Mouse (Mus musculus) embryonic facial prominence, embryonic 11.5 days (tissue): ENCODE measurements at regions not wholly inside any gene's neighbourhood (a gene's known extent, or its start where the extent isn't known, plus 50 kb on each side); places are given as distances from the start of the nearest gene placed in this dataset.

ENCODE experiments used
- ATAC-seq: fragments of 200-750 bp; cut with Nextera tagmentation; replicated peaks from 2 replicates; pipeline ENCODE4 v1.8.0; 2017; ENCODE audit warnings: low read depth; ENCODE audit not compliant: insufficient number of reproducible peaks, low FRiP score, low TSS enrichment
- DNase-seq: peaks from one replicate; pipeline ENCODE4 v3.0.0-alpha.2; 2015; ENCODE audit warnings: low spot score
- H3K27ac ChIP-seq: fragments of 300-500 bp; sonication (generic); replicated peaks from 2 replicates; pipeline ENCODE4 v1.5.1; 2014; ENCODE audit warnings: mild to moderate bottlenecking, low read depth, low read length, control low read depth
- H3K27me3 ChIP-seq: fragments of 300-500 bp; sonication (generic); 2 replicates; pipeline ENCODE4 v1.6.1; 2014; ENCODE audit warnings: mild to moderate bottlenecking, low read length, moderate library complexity, mixed read lengths; ENCODE audit not compliant: control insufficient read depth, insufficient read depth
- H3K36me3 ChIP-seq: fragments of 300-500 bp; sonication (generic); replicated peaks from 2 replicates; pipeline ENCODE4 v1.6.1; 2014; ENCODE audit warnings: low read depth, mild to moderate bottlenecking, low read length, moderate library complexity, mixed read lengths; ENCODE audit not compliant: control insufficient read depth, insufficient read depth
- H3K4me1 ChIP-seq: fragments of 300-500 bp; sonication (generic); 2 replicates; pipeline ENCODE4 v1.6.1; 2014; ENCODE audit warnings: low read length, mixed read lengths; ENCODE audit not compliant: control insufficient read depth, insufficient read depth
- H3K4me2 ChIP-seq: fragments of 300-500 bp; sonication (generic); 2 replicates; pipeline ENCODE4 v1.6.1; 2014; ENCODE audit warnings: low read depth, mild to moderate bottlenecking, control low read depth, low read length, moderate library complexity
- H3K4me3 ChIP-seq: fragments of 300-500 bp; sonication (generic); 2 replicates; pipeline ENCODE4 v1.5.1; 2014; ENCODE audit warnings: low read depth, low read length, control low read depth
- H3K9ac ChIP-seq: fragments of 300-500 bp; sonication (generic); replicated peaks from 2 replicates; pipeline ENCODE4 v1.6.1; 2014; ENCODE audit warnings: mild to moderate bottlenecking, control low read depth, low read length
- H3K9me3 ChIP-seq: fragments of 300-500 bp; sonication (generic); replicated peaks from 2 replicates; pipeline ENCODE4 v1.6.1; 2016; ENCODE audit warnings: mild to moderate bottlenecking, low read length, inconsistent platforms, mixed read lengths; ENCODE audit not compliant: control insufficient read depth
- WGBS: fragments of 180-500 bp; shearing (Covaris S2); extraction: QIAGEN DNeasy Blood & Tissue Kit; methylation state at CpG from one replicate; pipeline ENCODE4 v1.1.7; 2014; 5-methylcytosine and 5-hydroxymethylcytosine counted together

GRCm38 (mm10) chr11:22420003-22420723 lies 78.1 kb upstream of the Ehbp1 start:
- no peak for ATAC-seq
- Histone ChIP-seq H3K27me3 (no peaks in the 10 kb centered on the region), H3K9me3 (no peaks in the 10 kb centered on the region), H3K4me2 (no peak overlapping the region), H3K4me3 (no peak overlapping the region), H3K36me3 (no peaks in the 10 kb centered on the region), H3K4me1 (no peaks in the 10 kb centered on the region), H3K27ac (no peak overlapping the region), H3K9ac (no peak overlapping the region)
- DNase-seq = no peak
- WGBS = 24% methylated on average over 3 of the region's 3 CpGs

- DNase-seq = no peak
- no peaks in the 10 kb centered on the region for H3K9me3 ChIP-seq
- no peak overlapping the region for H3K4me3 ChIP-seq
- no peaks in the 10 kb centered on the region for H3K36me3 ChIP-seq
- no peak for ATAC-seq
- no peak overlapping the region for H3K4me2 ChIP-seq
- no peaks in the 10 kb centered on the region for H3K27me3 ChIP-seq
- 92% methylated on average over 3 of the region's 3 CpGs for WGBS
- H3K9ac ChIP-seq = no peak overlapping the region
- H3K27ac ChIP-seq = no peak overlapping the region
- H3K4me1 ChIP-seq = no peaks in the 10 kb centered on the region
Observed at GRCm38 (mm10) chr11:22421762-22422161, 79.7 kb upstream of the Ehbp1 start.

GRCm38 (mm10) chr11:22437140-22437850 lies 74.6 kb upstream of the Tmem17 start:
- no peaks in the 10 kb centered on the region for H3K9me3 ChIP-seq
- H3K4me3 ChIP-seq = no peak overlapping the region
- DNase-seq (peak; percentile 56), ATAC-seq (peak; percentile 83; the same call in 1 of the 2 replicates)
- WGBS = 15% methylated on average over 5 of the region's 5 CpGs
- no peaks in the 10 kb centered on the region for H3K27me3 ChIP-seq
- no peak overlapping the region for H3K27ac ChIP-seq
- H3K4me2 ChIP-seq = no peak overlapping the region
- no peaks in the 10 kb centered on the region for H3K4me1 ChIP-seq
- no peak overlapping the region for H3K9ac ChIP-seq
- no peaks in the 10 kb centered on the region for H3K36me3 ChIP-seq

GRCm38 (mm10) chr11:22437851-22438215 lies 74.1 kb upstream of the Tmem17 start:
- 81% methylated on average over 5 of the region's 5 CpGs for whole genome bisulfite sequencing
- Histone ChIP-seq H3K4me3 (no peak overlapping the region), H3K4me1 (no peaks in the 10 kb centered on the region), H3K4me2 (no peak overlapping the region), H3K27ac (no peak overlapping the region), H3K36me3 (no peaks in the 10 kb centered on the region), H3K9me3 (no peaks in the 10 kb centered on the region), H3K27me3 (no peaks in the 10 kb centered on the region), H3K9ac (no peak overlapping the region)
- ATAC-seq (no peak), DNase-seq (no peak)

GRCm38 (mm10) chr11:22438441-22439066 lies 73.3 kb upstream of the Tmem17 start:
- DNase-seq (no peak), ATAC-seq (no peak)
- Histone ChIP-seq H3K27ac (no peak overlapping the region), H3K27me3 (no peaks in the 10 kb centered on the region), H3K4me2 (no peak overlapping the region), H3K9ac (no peak overlapping the region), H3K4me1 (no peaks in the 10 kb centered on the region), H3K9me3 (no peaks in the 10 kb centered on the region), H3K4me3 (no peak overlapping the region), H3K36me3 (no peaks in the 10 kb centered on the region)
- 80% methylated on average over 2 of the region's 2 CpGs for WGBS

- no peaks in the 10 kb centered on the region for H3K36me3 ChIP-seq
- 92% methylated on average over 2 of the region's 2 CpGs for WGBS
- DNase-seq (no peak), ATAC-seq (no peak)
- H3K4me2 ChIP-seq = no peak overlapping the region
- no peaks in the 10 kb centered on the region for H3K27me3 ChIP-seq
- no peaks in the 10 kb centered on the region for H3K4me1 ChIP-seq
- H3K9ac ChIP-seq = no peak overlapping the region
- H3K4me3 ChIP-seq = no peak overlapping the region
- H3K27ac ChIP-seq = no peak overlapping the region
- H3K9me3 ChIP-seq = no peaks in the 10 kb centered on the region
Observed at GRCm38 (mm10) chr11:22440521-22440920, 71.4 kb upstream of the Tmem17 start.

GRCm38 (mm10) chr11:22453161-22453560 lies 58.7 kb upstream of the Tmem17 start:
- Histone ChIP-seq H3K9ac (no peak overlapping the region), H3K27ac (no peak overlapping the region), H3K4me2 (no peak overlapping the region), H3K27me3 (no peaks in the 10 kb centered on the region), H3K9me3 (no peaks in the 10 kb centered on the region), H3K4me3 (no peak overlapping the region), H3K36me3 (no peaks in the 10 kb centered on the region), H3K4me1 (no peaks in the 10 kb centered on the region)
- ATAC-seq = no peak
- no peak for DNase-seq

GRCm38 (mm10) chr11:22456286-22456685 lies 55.6 kb upstream of the Tmem17 start:
- WGBS = 96% methylated on average over 9 of the region's 9 CpGs

More at GRCm38 (mm10) chr11:22456286-22456685, 55.6 kb upstream of the Tmem17 start:
- no peak overlapping the region for H3K4me3 ChIP-seq
- H3K4me2 ChIP-seq = no peak overlapping the region
- DNase-seq (no peak), ATAC-seq (no peak)
- H3K27me3 ChIP-seq = no peaks in the 10 kb centered on the region
- H3K9ac ChIP-seq = no peak overlapping the region
- H3K36me3 ChIP-seq = no peaks in the 10 kb centered on the region
- H3K9me3 ChIP-seq = no peaks in the 10 kb centered on the region
- H3K4me1 ChIP-seq = no peaks in the 10 kb centered on the region
- H3K27ac ChIP-seq = no peak overlapping the region
